Mouse (Mus musculus) megakaryocyte, embryonic 14.5 days (primary cell): ENCODE results near the gene Pcyt1b. TPM values are rescaled to one million over a fixed set of nuclear protein-coding genes. Genes with fewer than 3 reads are reported as not detected.

Experiments
- H3K27me3 ChIP-seq: replicated peaks from 2 replicates; pipeline ENCODE3; 2012; ENCODE audit warnings: inconsistent platforms
- H3K36me3 ChIP-seq: replicated peaks from 2 replicates; pipeline ENCODE3; 2012; ENCODE audit warnings: low read length, inconsistent platforms, mixed read lengths
- H3K4me1 ChIP-seq: 2 replicates; pipeline ENCODE4 v1.6.1; 2012; ENCODE audit warnings: inconsistent platforms
- H3K4me3 ChIP-seq: replicated peaks from 2 replicates; pipeline ENCODE3; 2012; ENCODE audit warnings: moderate library complexity, mild to moderate bottlenecking, inconsistent platforms
- H3K9me3 ChIP-seq: 2 replicates; pipeline ENCODE4 v1.6.1; 2012; ENCODE audit warnings: inconsistent platforms
- FLI1 ChIP-seq: IDR thresholded peaks from 2 replicates; pipeline ENCODE4 v1.6.1; 2012; ENCODE audit warnings: low read length, inconsistent platforms, mixed read lengths
- GATA1 ChIP-seq: IDR thresholded peaks from 3 replicates; pipeline ENCODE4 v1.6.1; 2012; ENCODE audit warnings: mixed read lengths, low read length, inconsistent platforms, borderline replicate concordance
- polyA plus RNA-seq: library from polyadenylated mRNA; stranded (reverse); fragments of >175 nt; gene quantifications from 2 replicates; pipeline ENCODE4 v1.2.3, GENCODE M21; 2012; ENCODE audit warnings: low replicate concordance; ENCODE audit not compliant: insufficient read depth

The Pcyt1b gene
- polyA plus RNA-seq, 1 experiment: 8.9 TPM

GRCm38 (mm10) chrX:93664787-93665186, 10.1 kb downstream of the Pcyt1b start:
- H3K36me3 ChIP-seq: no peaks in the 10 kb centered on the region
- TF ChIP-seq GATA1 (no peak), FLI1 (no peak)
- peaks cover 4% of the 10 kb centered on the region; the same call in 1 of the 2 replicates for H3K4me1 ChIP-seq
- H3K4me3 ChIP-seq: no peak overlapping the region
- H3K9me3 ChIP-seq: no peaks in the 10 kb centered on the region
- H3K27me3 ChIP-seq: no peaks in the 10 kb centered on the region

- peaks cover 36% of the 10 kb centered on the region for H3K4me1 ChIP-seq
- no peaks in the 10 kb centered on the region for H3K9me3 ChIP-seq
- H3K36me3 ChIP-seq: no peaks in the 10 kb centered on the region
- peaks cover 5% of the 10 kb centered on the region for H3K27me3 ChIP-seq
- H3K4me3 ChIP-seq: peak overlapping the region; percentile 91
- TF ChIP-seq FLI1 (no peak), GATA1 (no peak)
These were observed 19.8 kb downstream of the Pcyt1b start for GRCm38 (mm10) chrX:93674432-93674831.

GRCm38 (mm10) chrX:93674836-93675795, 20.5 kb downstream of the Pcyt1b start:
- Histone ChIP-seq H3K4me1 (peaks cover 36% of the 10 kb centered on the region), H3K27me3 (peaks cover 5% of the 10 kb centered on the region), H3K4me3 (peak overlapping the region; percentile 91), H3K9me3 (no peaks in the 10 kb centered on the region), H3K36me3 (no peaks in the 10 kb centered on the region)
- TF ChIP-seq FLI1 (no peak), GATA1 (no peak)

GRCm38 (mm10) chrX:93676228-93676627, 21.6 kb downstream of the Pcyt1b start:
- H3K9me3 ChIP-seq: no peaks in the 10 kb centered on the region
- H3K27me3 ChIP-seq: peaks cover 5% of the 10 kb centered on the region
- peak overlapping the region; percentile 91 for H3K4me3 ChIP-seq
- TF ChIP-seq FLI1 (no peak), GATA1 (no peak)
- H3K36me3 ChIP-seq: no peaks in the 10 kb centered on the region
- H3K4me1 ChIP-seq: peaks cover 36% of the 10 kb centered on the region

GRCm38 (mm10) chrX:93689287-93689686, 34.6 kb downstream of the Pcyt1b start:
- Histone ChIP-seq H3K27me3 (no peaks in the 10 kb centered on the region), H3K9me3 (no peaks in the 10 kb centered on the region), H3K4me3 (peak overlapping the region; percentile 42), H3K36me3 (peaks cover 5% of the 10 kb centered on the region), H3K4me1 (peaks cover 57% of the 10 kb centered on the region)
- no peak for TF ChIP-seq FLI1
- no peak for TF ChIP-seq GATA1

GRCm38 (mm10) chrX:93690672-93691071, 36.0 kb downstream of the Pcyt1b start:
- Histone ChIP-seq H3K4me1 (peaks cover 58% of the 10 kb centered on the region), H3K27me3 (peaks cover 2% of the 10 kb centered on the region), H3K4me3 (no peak overlapping the region), H3K36me3 (no peaks in the 10 kb centered on the region), H3K9me3 (no peaks in the 10 kb centered on the region)
- TF ChIP-seq FLI1: no peak
- TF ChIP-seq GATA1: no peak

- Histone ChIP-seq H3K4me3 (peak overlapping the region; percentile 10), H3K36me3 (peaks cover 9% of the 10 kb centered on the region)
- no peak for TF ChIP-seq FLI1
- no peak for TF ChIP-seq GATA1
These were observed 42.9 kb downstream of the Pcyt1b start for GRCm38 (mm10) chrX:93697596-93697995.

GRCm38 (mm10) chrX:93700528-93701225, 46.0 kb downstream of the Pcyt1b start:
- peaks cover 2% of the 10 kb centered on the region for H3K27me3 ChIP-seq
- peaks cover 27% of the 10 kb centered on the region for H3K36me3 ChIP-seq
- 0 out of 3 replicates have a peak, but pooled peaks have one; percentile 11 for TF ChIP-seq GATA1
- TF ChIP-seq FLI1: no peak
- no peaks in the 10 kb centered on the region for H3K9me3 ChIP-seq
- peaks cover 68% of the 10 kb centered on the region for H3K4me1 ChIP-seq
- peak overlapping the region; percentile 83 for H3K4me3 ChIP-seq

More at GRCm38 (mm10) chrX:93697596-93697995, 42.9 kb downstream of the Pcyt1b start:
- H3K9me3 ChIP-seq: no peaks in the 10 kb centered on the region
- H3K27me3 ChIP-seq: peaks cover 4% of the 10 kb centered on the region
- H3K4me1 ChIP-seq: peaks cover 66% of the 10 kb centered on the region

GRCm38 (mm10) chrX:93712566-93712965, 57.9 kb downstream of the Pcyt1b start:
- Histone ChIP-seq H3K4me1 (no peaks in the 10 kb centered on the region), H3K36me3 (peaks cover 49% of the 10 kb centered on the region), H3K4me3 (no peak overlapping the region), H3K27me3 (peaks cover 2% of the 10 kb centered on the region), H3K9me3 (no peaks in the 10 kb centered on the region)
- TF ChIP-seq FLI1: no peak
- TF ChIP-seq GATA1: no peak

- Histone ChIP-seq H3K27me3 (no peaks in the 10 kb centered on the region), H3K36me3 (peaks cover 63% of the 10 kb centered on the region), H3K9me3 (no peaks in the 10 kb centered on the region), H3K4me1 (no peaks in the 10 kb centered on the region), H3K4me3 (no peak overlapping the region)
- TF ChIP-seq FLI1: no peak
- no peak for TF ChIP-seq GATA1
These were observed 74.9 kb downstream of the Pcyt1b start for GRCm38 (mm10) chrX:93729529-93729928.
